Mouse (Mus musculus): ENCODE measurements around the gene Nrxn2. TPM values are rescaled to one million over a fixed set of nuclear protein-coding genes. Genes with fewer than 3 reads are reported as not detected.

The Nrxn2 gene
- total RNA-seq, 1 experiment: 9.5 TPM

DNA sequence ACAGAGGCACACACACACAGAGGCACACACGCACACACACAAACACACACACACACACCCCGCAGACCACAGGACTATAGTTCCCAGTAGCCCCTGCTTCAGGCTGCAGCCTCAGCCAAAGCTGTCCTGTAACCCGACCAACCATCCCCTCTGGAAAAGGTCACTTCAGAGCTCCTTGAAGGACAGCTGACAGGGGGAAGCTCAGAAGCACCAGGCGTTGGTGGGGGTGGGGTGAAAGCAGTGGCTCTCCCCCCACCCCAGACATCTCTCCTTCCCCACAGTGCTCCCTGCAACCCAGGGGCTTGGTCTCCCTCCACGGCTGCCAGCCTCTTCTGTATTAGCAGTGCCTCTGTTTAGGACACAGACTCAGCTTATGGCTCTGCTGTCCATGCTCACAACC lies 35.1 kb upstream of the Nrxn2 start:
- H3K36me3 ChIP-seq (ENCODE audit: control insufficient read depth, insufficient read depth, low read length, poor library complexity, severe bottlenecking): no peaks in the 10 kb centered on the region
- TF ChIP-seq ZNF384 (IDR thresholded peaks at IDR 0.05; ENCODE audit: low read depth, low read length) (no peak), HCFC1 (IDR thresholded peaks at IDR 0.05; ENCODE audit: borderline replicate concordance, insufficient read depth, low read length) (no peak), CHD2 (IDR thresholded peaks at IDR 0.05; ENCODE audit: low read depth, low read length) (no peak), ZC3H11A (IDR thresholded peaks at IDR 0.05; ENCODE audit: borderline replicate concordance, low read depth, low read length) (no peak), MAFK (IDR thresholded peaks at IDR 0.05; ENCODE audit: insufficient read depth, low read depth, low read length) (no peak)
- no peak overlapping the region for H3K9ac ChIP-seq (ENCODE audit: insufficient read depth, low read depth, low read length, poor library complexity, severe bottlenecking)
- no peak for DNase-seq (ENCODE audit: low read depth, low spot score)
- no peak overlapping the region for H3K4me3 ChIP-seq (ENCODE audit: insufficient read depth in 1 of 2, low read depth in 1 of 2, low read length in 2 of 2, poor library complexity in 1 of 2, severe bottlenecking in 1 of 2)
- no peaks in the 10 kb centered on the region for H3K9me3 ChIP-seq (ENCODE audit: control insufficient read depth, insufficient read depth, low read depth, low read length)
- peaks cover 0 to 15% of the 10 kb centered on the region in 2 experiments; a peak in 2 of 4 replicates for H3K4me1 ChIP-seq (ENCODE audit: control insufficient read depth in 2 of 2, insufficient read depth in 2 of 2, low read length in 2 of 2, poor library complexity in 1 of 2)
- in situ Hi-C loops (cut with MboI; ENCODE audit: low sequenced_read_pairs in 2 of 2, unreplicated experiment in 2 of 2): no loop called here
- no peak overlapping the region for H3K27ac ChIP-seq (ENCODE audit: insufficient read depth, low read depth, low read length, poor library complexity, severe bottlenecking)

DNA sequence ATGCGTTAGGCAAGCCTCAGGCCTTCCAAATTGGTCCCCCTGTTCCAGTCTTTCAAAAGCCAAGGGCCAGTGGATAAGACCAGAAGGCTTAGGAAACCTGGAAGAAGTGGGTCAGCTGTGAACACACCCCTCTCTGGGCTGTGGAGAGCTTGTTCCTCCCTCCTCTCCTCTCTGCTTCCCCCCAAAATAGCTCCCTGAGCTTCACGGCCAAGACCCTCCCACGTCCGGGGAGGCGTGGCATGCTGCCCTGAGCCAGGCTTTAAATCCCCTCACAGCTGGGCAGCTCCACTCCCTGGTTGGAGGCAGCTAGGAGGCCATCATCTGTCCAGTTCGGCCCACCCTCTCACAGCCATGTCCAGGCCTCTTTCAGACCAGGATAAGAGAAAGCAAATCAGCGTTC lies 34.4 kb upstream of the Nrxn2 start, which contains the start of gene Pygm:
Gene Pygm (plus strand): TSS at position 272 of the 400 bp plus-strand sequence.
- Histone ChIP-seq H3K4me3 (ENCODE audit: insufficient read depth in 1 of 2, low read depth in 1 of 2, low read length in 2 of 2, poor library complexity in 1 of 2, severe bottlenecking in 1 of 2) (no peak within 1 kb of the TSS), H3K4me1 (ENCODE audit: control insufficient read depth in 2 of 2, insufficient read depth in 2 of 2, low read length in 2 of 2, poor library complexity in 1 of 2) (peaks cover 0 to 20% of the 10 kb centered on the region in 2 experiments; a peak in 2 of 4 replicates), H3K9ac (ENCODE audit: insufficient read depth, low read depth, low read length, poor library complexity, severe bottlenecking) (no peak within 1 kb of the TSS), H3K27ac (ENCODE audit: insufficient read depth, low read depth, low read length, poor library complexity, severe bottlenecking) (no peak within 1 kb of the TSS), H3K9me3 (ENCODE audit: control insufficient read depth, insufficient read depth, low read depth, low read length) (no peaks in the 10 kb centered on the region), H3K36me3 (ENCODE audit: control insufficient read depth, insufficient read depth, low read length, poor library complexity, severe bottlenecking) (no peaks in the 10 kb centered on the region)
- no peak for DNase-seq (ENCODE audit: low read depth, low spot score)
- TF ChIP-seq CHD2 (IDR thresholded peaks at IDR 0.05; ENCODE audit: low read depth, low read length) (no peak), HCFC1 (IDR thresholded peaks at IDR 0.05; ENCODE audit: borderline replicate concordance, insufficient read depth, low read length) (no peak), MAFK (IDR thresholded peaks at IDR 0.05; ENCODE audit: insufficient read depth, low read depth, low read length) (no peak), ZC3H11A (IDR thresholded peaks at IDR 0.05; ENCODE audit: borderline replicate concordance, low read depth, low read length) (no peak), ZNF384 (IDR thresholded peaks at IDR 0.05; ENCODE audit: low read depth, low read length) (no peak)
- in situ Hi-C loops (cut with MboI; ENCODE audit: low sequenced_read_pairs in 2 of 2, unreplicated experiment in 2 of 2): no loop called here

DNA sequence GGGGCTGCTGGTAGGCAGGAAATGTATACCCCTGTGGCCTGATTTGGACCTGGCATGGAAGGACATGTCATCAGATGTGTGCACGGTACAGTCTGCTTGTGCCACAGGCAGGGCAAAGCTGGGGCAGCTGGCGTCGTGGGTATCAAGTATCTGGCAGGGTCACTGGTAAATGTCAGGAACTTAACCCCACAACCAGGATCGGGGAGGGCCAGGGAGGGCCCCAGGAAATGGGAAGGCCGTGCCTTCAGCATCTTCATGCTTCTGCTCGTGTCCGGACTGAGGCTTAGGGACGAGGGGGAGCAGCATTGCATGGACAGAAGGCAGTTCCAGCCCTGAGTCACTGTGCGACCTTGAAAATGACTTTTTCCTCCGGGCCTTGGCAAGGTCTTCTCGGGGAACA lies 33.6 kb upstream of the Nrxn2 start:
- H3K4me3 ChIP-seq (ENCODE audit: insufficient read depth in 1 of 2, low read depth in 1 of 2, low read length in 2 of 2, poor library complexity in 1 of 2, severe bottlenecking in 1 of 2): no peak overlapping the region
- no peak overlapping the region for H3K9ac ChIP-seq (ENCODE audit: insufficient read depth, low read depth, low read length, poor library complexity, severe bottlenecking)
- H3K9me3 ChIP-seq (ENCODE audit: control insufficient read depth, insufficient read depth, low read depth, low read length): no peaks in the 10 kb centered on the region
- peaks cover 1 to 21% of the 10 kb centered on the region in 2 experiments; a peak in 3 of 4 replicates for H3K4me1 ChIP-seq (ENCODE audit: control insufficient read depth in 2 of 2, insufficient read depth in 2 of 2, low read length in 2 of 2, poor library complexity in 1 of 2)
- DNase-seq (ENCODE audit: low read depth, low spot score): no peak
- no peak overlapping the region for H3K27ac ChIP-seq (ENCODE audit: insufficient read depth, low read depth, low read length, poor library complexity, severe bottlenecking)
- in situ Hi-C loops (cut with MboI; ENCODE audit: low sequenced_read_pairs in 2 of 2, unreplicated experiment in 2 of 2): no loop called here
- no peak for TF ChIP-seq ZC3H11A (IDR thresholded peaks at IDR 0.05; ENCODE audit: borderline replicate concordance, low read depth, low read length)
- no peak for TF ChIP-seq MAFK (IDR thresholded peaks at IDR 0.05; ENCODE audit: insufficient read depth, low read depth, low read length)
- TF ChIP-seq CHD2 (IDR thresholded peaks at IDR 0.05; ENCODE audit: low read depth, low read length): no peak
- TF ChIP-seq ZNF384 (IDR thresholded peaks at IDR 0.05; ENCODE audit: low read depth, low read length): no peak
- TF ChIP-seq HCFC1 (IDR thresholded peaks at IDR 0.05; ENCODE audit: borderline replicate concordance, insufficient read depth, low read length): no peak
- H3K36me3 ChIP-seq (ENCODE audit: control insufficient read depth, insufficient read depth, low read length, poor library complexity, severe bottlenecking): no peaks in the 10 kb centered on the region

DNA sequence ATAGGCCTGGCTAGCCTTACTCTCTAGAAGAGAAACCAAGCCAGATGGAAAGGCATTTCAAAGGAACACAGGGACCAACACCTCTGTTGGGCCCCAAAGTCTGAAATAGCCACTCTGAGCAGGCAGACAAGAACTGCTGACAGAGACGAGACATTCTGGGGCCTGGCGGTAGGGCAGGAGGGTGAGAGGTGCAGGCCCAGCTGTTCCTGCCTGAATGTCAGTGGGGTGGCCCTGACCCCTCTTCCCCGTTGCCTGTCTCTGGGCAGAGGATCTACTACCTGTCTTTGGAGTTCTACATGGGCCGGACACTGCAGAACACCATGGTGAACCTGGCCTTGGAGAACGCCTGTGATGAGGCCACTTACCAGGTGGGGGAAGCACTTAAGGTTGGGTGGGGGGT lies 33.1 kb upstream of the Nrxn2 start:
- Histone ChIP-seq H3K36me3 (ENCODE audit: control insufficient read depth, insufficient read depth, low read length, poor library complexity, severe bottlenecking) (no peaks in the 10 kb centered on the region), H3K27ac (ENCODE audit: insufficient read depth, low read depth, low read length, poor library complexity, severe bottlenecking) (no peak overlapping the region), H3K9me3 (ENCODE audit: control insufficient read depth, insufficient read depth, low read depth, low read length) (no peaks in the 10 kb centered on the region), H3K9ac (ENCODE audit: insufficient read depth, low read depth, low read length, poor library complexity, severe bottlenecking) (no peak overlapping the region), H3K4me3 (ENCODE audit: insufficient read depth in 1 of 2, low read depth in 1 of 2, low read length in 2 of 2, poor library complexity in 1 of 2, severe bottlenecking in 1 of 2) (no peak overlapping the region), H3K4me1 (ENCODE audit: control insufficient read depth in 2 of 2, insufficient read depth in 2 of 2, low read length in 2 of 2, poor library complexity in 1 of 2) (peaks cover 6 to 26% of the 10 kb centered on the region in 2 experiments)
- in situ Hi-C loops (cut with MboI; ENCODE audit: low sequenced_read_pairs in 2 of 2, unreplicated experiment in 2 of 2): no loop called here
- no peak for DNase-seq (ENCODE audit: low read depth, low spot score)
- TF ChIP-seq CHD2 (IDR thresholded peaks at IDR 0.05; ENCODE audit: low read depth, low read length): no peak
- TF ChIP-seq HCFC1 (IDR thresholded peaks at IDR 0.05; ENCODE audit: borderline replicate concordance, insufficient read depth, low read length): no peak
- no peak for TF ChIP-seq ZNF384 (IDR thresholded peaks at IDR 0.05; ENCODE audit: low read depth, low read length)

DNA sequence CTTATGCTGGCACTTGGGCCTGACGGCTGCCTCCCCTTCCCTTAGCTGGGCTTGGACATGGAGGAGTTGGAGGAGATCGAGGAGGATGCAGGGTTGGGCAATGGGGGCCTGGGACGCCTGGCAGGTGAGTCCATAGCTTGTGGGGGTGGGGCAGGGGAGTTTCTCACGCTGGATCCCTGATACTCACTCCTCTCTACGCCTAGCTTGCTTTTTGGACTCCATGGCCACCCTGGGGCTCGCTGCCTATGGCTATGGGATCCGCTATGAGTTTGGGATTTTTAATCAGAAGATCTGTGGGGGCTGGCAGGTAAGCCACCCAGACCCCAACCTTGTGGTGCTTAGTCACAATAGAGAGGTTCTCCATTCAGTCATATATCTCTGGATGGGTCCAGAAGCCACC lies 32.7 kb upstream of the Nrxn2 start:
- Histone ChIP-seq H3K9me3 (ENCODE audit: control insufficient read depth, insufficient read depth, low read depth, low read length) (no peaks in the 10 kb centered on the region), H3K4me3 (ENCODE audit: insufficient read depth in 1 of 2, low read depth in 1 of 2, low read length in 2 of 2, poor library complexity in 1 of 2, severe bottlenecking in 1 of 2) (no peak overlapping the region), H3K36me3 (ENCODE audit: control insufficient read depth, insufficient read depth, low read length, poor library complexity, severe bottlenecking) (no peaks in the 10 kb centered on the region), H3K27ac (ENCODE audit: insufficient read depth, low read depth, low read length, poor library complexity, severe bottlenecking) (no peak overlapping the region), H3K9ac (ENCODE audit: insufficient read depth, low read depth, low read length, poor library complexity, severe bottlenecking) (no peak overlapping the region), H3K4me1 (ENCODE audit: control insufficient read depth in 2 of 2, insufficient read depth in 2 of 2, low read length in 2 of 2, poor library complexity in 1 of 2) (peaks cover 6 to 29% of the 10 kb centered on the region in 2 experiments)
- TF ChIP-seq MAFK (IDR thresholded peaks at IDR 0.05; ENCODE audit: insufficient read depth, low read depth, low read length): no peak
- TF ChIP-seq ZNF384 (IDR thresholded peaks at IDR 0.05; ENCODE audit: low read depth, low read length): no peak
- no peak for TF ChIP-seq HCFC1 (IDR thresholded peaks at IDR 0.05; ENCODE audit: borderline replicate concordance, insufficient read depth, low read length)
- no peak for TF ChIP-seq CHD2 (IDR thresholded peaks at IDR 0.05; ENCODE audit: low read depth, low read length)
- TF ChIP-seq ZC3H11A (IDR thresholded peaks at IDR 0.05; ENCODE audit: borderline replicate concordance, low read depth, low read length): no peak
- no peak for DNase-seq (ENCODE audit: low read depth, low spot score)
- in situ Hi-C loops (cut with MboI; ENCODE audit: low sequenced_read_pairs in 2 of 2, unreplicated experiment in 2 of 2): no loop called here
